Mouse (Mus musculus) midbrain, postnatal 0 days (tissue): ENCODE measurements around the gene Ppp1r8. TPM values are rescaled to one million over a fixed set of nuclear protein-coding genes. Genes with fewer than 3 reads are reported as not detected.

Source experiments
- ATAC-seq: fragments of 200-750 bp; cut with Nextera tagmentation; 2 replicates; pipeline ENCODE4 v1.8.0; 2017; ENCODE audit warnings: moderate number of reproducible peaks, mild to moderate bottlenecking, moderate TSS enrichment, moderate library complexity; ENCODE audit not compliant: low FRiP score
- DNase-seq: peaks from one replicate; pipeline ENCODE4 v3.0.0-alpha.2; 2015; ENCODE audit warnings: low spot score
- H3K27ac ChIP-seq: fragments of 300-500 bp; sonication (generic); 2 replicates; pipeline ENCODE4 v1.5.1; 2014; ENCODE audit warnings: low read depth, mild to moderate bottlenecking, low read length, mixed read lengths
- H3K27me3 ChIP-seq: fragments of 300-500 bp; sonication (generic); 2 replicates; pipeline ENCODE4 v1.6.1; 2014; ENCODE audit warnings: low read length, control low read depth, mixed read lengths; ENCODE audit not compliant: insufficient read depth
- H3K36me3 ChIP-seq: fragments of 300-500 bp; sonication (generic); 2 replicates; pipeline ENCODE4 v1.6.1; 2014; ENCODE audit warnings: low read length, control low read depth, mixed read lengths; ENCODE audit not compliant: insufficient read depth
- H3K4me1 ChIP-seq: fragments of 300-500 bp; sonication (generic); 2 replicates; pipeline ENCODE4 v1.6.1; 2014; ENCODE audit warnings: mild to moderate bottlenecking, control low read depth, antibody characterized with exemption, low read length, mixed read lengths; ENCODE audit not compliant: insufficient read depth
- H3K4me2 ChIP-seq: fragments of 300-500 bp; sonication (generic); 2 replicates; pipeline ENCODE4 v1.6.1; 2014; ENCODE audit warnings: low read depth, mild to moderate bottlenecking, low read length, mixed read lengths; ENCODE audit not compliant: poor library complexity, severe bottlenecking
- H3K4me3 ChIP-seq: fragments of 300-500 bp; sonication (generic); 2 replicates; pipeline ENCODE4 v1.5.1; 2014; ENCODE audit warnings: low read depth, mild to moderate bottlenecking, low read length, moderate library complexity
- H3K9ac ChIP-seq: fragments of 300-500 bp; sonication (generic); replicated peaks from 2 replicates; pipeline ENCODE4 v1.6.1; 2014; ENCODE audit warnings: mild to moderate bottlenecking, low read length, moderate library complexity, mixed read lengths; ENCODE audit not compliant: poor library complexity, severe bottlenecking
- H3K9me3 ChIP-seq: fragments of 300-500 bp; sonication (generic); 2 replicates; pipeline ENCODE4 v1.6.1; 2016; ENCODE audit warnings: low read length, control low read depth
- CTCF ChIP-seq: IDR thresholded peaks from 2 replicates; pipeline ENCODE4 v1.5.1; 2016; ENCODE audit warnings: antibody characterized with exemption, mild to moderate bottlenecking
- WGBS: fragments of 180-500 bp; shearing (Covaris S2); extraction: QIAGEN DNeasy Blood & Tissue Kit; methylation state at CpG from one replicate; pipeline ENCODE4 v1.1.7; 2014; 5-methylcytosine and 5-hydroxymethylcytosine counted together
- polyA plus RNA-seq: library from polyadenylated mRNA; unstranded; fragments of >200 nt; fragmentation: Nextera tagmentation; extraction: Ambion mirVana; gene quantifications from 2 replicates; pipeline ENCODE4 v1.2.1, GENCODE M21; 2015
- total RNA-seq: library from RNA; depleted of rRNA; stranded (reverse); fragments of >200 nt; gene quantifications from 2 replicates; pipeline ENCODE4 v1.2.3, GENCODE M21; 2014; rRNA removed

Gene Ppp1r8
- total RNA-seq, result 55.1 and 59.6 TPM in 2 replicates
- polyA plus RNA-seq, result 42.2 and 45.0 TPM in 2 replicates

DNA sequence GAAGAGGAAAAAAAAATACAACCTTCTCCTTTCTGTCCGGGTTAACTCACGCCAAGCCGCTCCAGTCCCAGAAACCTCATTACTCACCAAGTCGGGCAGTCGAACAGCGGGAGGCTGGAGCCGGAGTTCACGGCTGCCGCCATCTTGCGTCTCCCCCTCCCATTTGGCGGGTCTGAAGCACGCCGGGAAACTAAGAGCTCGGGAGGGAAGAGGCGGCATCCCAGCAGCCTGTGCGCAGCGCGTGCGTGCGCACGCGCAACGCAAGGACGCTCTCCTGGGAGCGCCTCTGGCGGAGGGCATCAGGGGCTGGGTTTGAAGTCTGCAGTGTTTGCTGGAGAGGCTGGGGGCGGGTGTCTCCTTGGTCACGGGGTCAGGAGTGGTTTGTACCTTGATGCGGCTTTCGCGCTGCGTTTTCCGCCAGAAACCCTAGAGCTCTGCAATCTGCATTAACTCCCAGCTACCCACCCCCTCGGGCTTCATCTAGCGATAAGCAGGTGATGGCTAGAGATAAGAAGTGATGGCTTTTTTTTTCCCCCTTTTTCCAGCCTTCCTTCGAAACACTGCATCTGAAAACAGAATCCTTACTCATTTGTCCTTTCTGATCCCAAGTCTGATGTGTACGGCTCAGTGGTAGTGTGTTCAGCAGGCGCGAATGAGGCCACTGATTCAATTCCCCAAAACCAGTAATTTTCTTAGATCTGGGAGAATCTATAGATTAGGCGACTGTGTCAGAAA lies at the start of gene Ppp1r8:
Gene Ppp1r8 (minus strand): TSS at position 200 of the 735 bp plus-strand sequence.
- peak; percentile 70 for TF ChIP-seq CTCF
- H3K27me3 ChIP-seq, result no peaks in the 10 kb centered on the region
- WGBS, result under 1% methylated on average over 39 of the region's 40 CpGs

GRCm38 (mm10) chr4:132884844-132885374 lies 41.9 kb upstream of the Ppp1r8 start:
- ATAC-seq (no peak), DNase-seq (no peak)
- Histone ChIP-seq H3K9ac (peak overlapping the region; percentile 91), H3K27me3 (no peaks in the 10 kb centered on the region), H3K4me3 (peak overlapping the region; percentile 97), H3K4me1 (peaks cover 10% of the 10 kb centered on the region; the same call in 1 of the 2 replicates), H3K4me2 (peak overlapping the region; percentile 63), H3K9me3 (no peaks in the 10 kb centered on the region), H3K27ac (peak overlapping the region; percentile 77; the same call in 1 of the 2 replicates), H3K36me3 (no peaks in the 10 kb centered on the region)
- WGBS, result 13% methylated on average over 9 of the region's 9 CpGs
- no peak for TF ChIP-seq CTCF

More for the DNA sequence above, at the start of gene Ppp1r8:
- Histone ChIP-seq H3K4me3 (peak within 1 kb of the TSS; percentile 47), H3K27ac (peak within 1 kb of the TSS; percentile 73), H3K4me2 (peak within 1 kb of the TSS; percentile 72), H3K4me1 (0 out of 2 replicates have a peak, but pooled peaks cover 3% of the 10 kb centered on the region), H3K36me3 (peaks cover 11% of the 10 kb centered on the region), H3K9ac (peak within 1 kb of the TSS; percentile 56), H3K9me3 (no peaks in the 10 kb centered on the region)
- ATAC-seq (peak; percentile 99), DNase-seq (peak; percentile 97)

- peak within 1 kb of the TSS; percentile 77 for H3K27ac ChIP-seq
- H3K36me3 ChIP-seq, result peaks cover 4% of the 10 kb centered on the region; the same call in 1 of the 2 replicates
- no peaks in the 10 kb centered on the region for H3K9me3 ChIP-seq
- ATAC-seq (peak; percentile 95), DNase-seq (peak; percentile 93)
- WGBS, result under 1% methylated on average over 71 of the region's 72 CpGs
- no peaks in the 10 kb centered on the region for H3K27me3 ChIP-seq
- peak within 1 kb of the TSS; percentile 63 for H3K4me2 ChIP-seq
- H3K4me1 ChIP-seq, result peaks cover 10% of the 10 kb centered on the region; the same call in 1 of the 2 replicates
- peak within 1 kb of the TSS; percentile 97 for H3K4me3 ChIP-seq
- H3K9ac ChIP-seq, result peak within 1 kb of the TSS; percentile 91
- TF ChIP-seq CTCF, result no peak
Measured at GRCm38 (mm10) chr4:132884064-132884843, 41.3 kb upstream of the Ppp1r8 start, which contains the start of gene Stx12. Stx12 (minus strand) TSS chr4:132884509.

DNA sequence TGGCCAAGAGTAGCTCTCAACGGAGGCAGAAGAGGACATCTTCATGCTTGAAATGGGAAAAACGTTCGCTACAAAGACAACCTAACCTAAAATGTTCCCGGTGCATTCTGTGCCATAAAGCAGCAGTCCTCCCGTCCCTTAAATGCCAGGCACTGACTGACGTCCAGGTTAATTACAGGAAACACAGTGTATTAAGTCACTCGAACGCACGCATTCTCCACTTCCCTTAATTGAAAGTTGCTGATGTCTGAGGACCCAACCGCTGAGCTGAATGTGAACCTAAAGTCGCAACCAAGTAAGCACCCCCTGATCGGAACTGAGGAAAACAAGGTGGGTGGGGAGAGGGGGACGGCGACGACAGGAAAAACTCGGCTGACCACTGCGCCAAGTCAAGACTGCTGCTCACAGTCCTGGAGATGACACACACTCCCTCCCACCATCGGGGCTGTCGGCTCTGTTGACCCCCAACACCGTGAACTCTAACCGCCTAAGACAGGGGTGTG lies 40.6 kb upstream of the Ppp1r8 start:
- peak overlapping the region; percentile 77 for H3K27ac ChIP-seq
- ATAC-seq, result peak; percentile 61; the same call in 1 of the 2 replicates
- H3K9me3 ChIP-seq, result no peaks in the 10 kb centered on the region
- no peak for TF ChIP-seq CTCF
- peak overlapping the region; percentile 63 for H3K4me2 ChIP-seq
- 3% methylated on average over 21 of the region's 21 CpGs for WGBS
- H3K27me3 ChIP-seq, result no peaks in the 10 kb centered on the region
- DNase-seq, result no peak
- peaks cover 10% of the 10 kb centered on the region; the same call in 1 of the 2 replicates for H3K4me1 ChIP-seq
- peaks cover 4% of the 10 kb centered on the region; the same call in 1 of the 2 replicates for H3K36me3 ChIP-seq
- H3K9ac ChIP-seq, result peak overlapping the region; percentile 91
- peak overlapping the region; percentile 97 for H3K4me3 ChIP-seq

DNA sequence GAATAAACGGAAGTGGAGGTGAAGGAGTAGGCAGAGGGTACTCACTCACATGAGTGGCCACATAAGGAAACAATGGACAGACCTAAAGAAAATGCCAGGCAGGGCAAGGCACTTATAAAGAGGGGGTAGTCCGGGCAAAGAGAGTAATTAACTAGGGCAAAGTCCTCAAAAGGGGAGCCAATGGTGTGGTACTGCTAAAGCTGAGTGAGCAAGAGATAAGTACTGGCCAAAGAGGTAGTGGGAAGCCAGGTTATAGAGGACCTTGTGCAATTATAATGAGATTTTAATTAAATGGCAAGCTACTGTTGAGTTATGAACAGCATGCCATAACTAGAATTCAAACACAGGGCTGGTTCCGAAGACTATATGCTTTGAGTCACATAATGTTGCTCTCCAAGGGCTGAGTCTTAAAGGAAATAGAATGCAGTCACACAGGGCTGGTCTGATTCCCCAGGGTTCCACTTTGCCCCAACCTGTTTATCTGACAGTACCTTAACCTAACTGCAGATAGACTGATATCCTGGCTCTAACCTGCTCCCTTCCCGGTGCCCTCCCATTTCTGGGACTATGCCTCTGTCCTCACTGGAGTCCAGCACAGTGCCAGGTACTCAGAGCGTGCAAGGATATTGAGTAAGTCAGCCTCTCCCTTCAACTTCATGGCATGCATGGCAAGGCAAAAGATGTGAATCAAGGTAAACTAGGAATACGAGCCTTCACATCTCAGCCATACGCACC lies 31.6 kb upstream of the Ppp1r8 start:
- H3K4me1 ChIP-seq, result no peaks in the 10 kb centered on the region
- WGBS, result 96% methylated on average over 7 of the region's 7 CpGs

More for the DNA sequence above, 31.6 kb upstream of the Ppp1r8 start:
- H3K27ac ChIP-seq, result no peak overlapping the region
- no peak for TF ChIP-seq CTCF
- no peaks in the 10 kb centered on the region for H3K27me3 ChIP-seq
- DNase-seq (no peak), ATAC-seq (no peak)
- H3K4me3 ChIP-seq, result no peak overlapping the region
- no peaks in the 10 kb centered on the region for H3K9me3 ChIP-seq
- H3K36me3 ChIP-seq, result peaks cover 8% of the 10 kb centered on the region
- H3K4me2 ChIP-seq, result no peak overlapping the region
- no peak overlapping the region for H3K9ac ChIP-seq
